Mouse (Mus musculus) midbrain, embryonic 11.5 days (tissue): ENCODE data around the gene Zfp811. TPM values are rescaled to one million over a fixed set of nuclear protein-coding genes. Genes with fewer than 3 reads are reported as not detected.

Experiments used
- ATAC-seq: fragments of 200-750 bp; cut with Nextera tagmentation; 2 replicates; pipeline ENCODE4 v1.8.0; 2017; ENCODE audit warnings: moderate TSS enrichment, moderate library complexity; ENCODE audit not compliant: low FRiP score
- DNase-seq: peaks from one replicate; pipeline ENCODE4 v3.0.0; 2015; ENCODE audit warnings: low spot score; ENCODE audit errors: missing footprints
- H3K27ac ChIP-seq: fragments of 300-500 bp; sonication (generic); 2 replicates; pipeline ENCODE4 v1.5.1; 2014; ENCODE audit warnings: low read depth, low read length
- H3K27me3 ChIP-seq: fragments of 300-500 bp; sonication (generic); 2 replicates; pipeline ENCODE4 v1.6.1; 2014; ENCODE audit warnings: mild to moderate bottlenecking, low read length, moderate library complexity, mixed read lengths; ENCODE audit not compliant: control insufficient read depth, insufficient read depth
- H3K36me3 ChIP-seq: fragments of 300-500 bp; sonication (generic); 2 replicates; pipeline ENCODE4 v1.6.1; 2014; ENCODE audit warnings: mild to moderate bottlenecking, low read length, moderate library complexity, mixed read lengths; ENCODE audit not compliant: control insufficient read depth, insufficient read depth
- H3K4me1 ChIP-seq: fragments of 300-500 bp; sonication (generic); 2 replicates; pipeline ENCODE4 v1.6.1; 2014; ENCODE audit warnings: low read length; ENCODE audit not compliant: control insufficient read depth, insufficient read depth
- H3K4me2 ChIP-seq: fragments of 300-500 bp; sonication (generic); 2 replicates; pipeline ENCODE4 v1.6.1; 2014; ENCODE audit warnings: mild to moderate bottlenecking, moderate library complexity
- H3K4me3 ChIP-seq: fragments of 300-500 bp; sonication (generic); 2 replicates; pipeline ENCODE4 v1.5.1; 2014; ENCODE audit warnings: low read depth, low read length
- H3K9ac ChIP-seq: fragments of 300-500 bp; sonication (generic); 2 replicates; pipeline ENCODE4 v1.6.1; 2014; ENCODE audit warnings: low read length
- H3K9me3 ChIP-seq: fragments of 300-500 bp; sonication (generic); 2 replicates; pipeline ENCODE4 v1.6.1; 2016; ENCODE audit warnings: low read length; ENCODE audit not compliant: control insufficient read depth
- WGBS: fragments of 180-500 bp; shearing (Covaris S2); extraction: QIAGEN DNeasy Blood & Tissue Kit; methylation state at CpG from one replicate; pipeline ENCODE4 v1.1.7; 2014; 5-methylcytosine and 5-hydroxymethylcytosine counted together
- polyA plus RNA-seq: library from polyadenylated mRNA; unstranded; fragments of >200 nt; fragmentation: Nextera tagmentation; extraction: Ambion mirVana; gene quantifications from 2 replicates; pipeline ENCODE4 v1.2.1, GENCODE M21; 2014

Zfp811 gene
- polyA plus RNA-seq, 1 experiment from 2014 or later = 38.1 TPM

GRCm38 (mm10) chr17:32814136-32814535 is 4.4 kb upstream of the Zfp811 start:
- Histone ChIP-seq H3K36me3 (peaks cover 5% of the 10 kb centered on the region), H3K27ac (no peak overlapping the region), H3K4me3 (no peak overlapping the region), H3K4me2 (no peak overlapping the region), H3K4me1 (peaks cover 10% of the 10 kb centered on the region), H3K9me3 (no peaks in the 10 kb centered on the region), H3K27me3 (no peaks in the 10 kb centered on the region), H3K9ac (no peak overlapping the region)
- DNase-seq (no peak), ATAC-seq (no peak)
- WGBS = 89% methylated on average over 7 of the region's 7 CpGs

GRCm38 (mm10) chr17:32810648-32811047 is 917 bp upstream of the Zfp811 start:
- peak overlapping the region; percentile 16; the same call in 1 of the 2 replicates for H3K4me2 ChIP-seq
- H3K27ac ChIP-seq = peak overlapping the region; percentile 53
- no peak overlapping the region for H3K9ac ChIP-seq
- no peaks in the 10 kb centered on the region for H3K27me3 ChIP-seq
- H3K9me3 ChIP-seq = no peaks in the 10 kb centered on the region
- peaks cover 21% of the 10 kb centered on the region for H3K4me1 ChIP-seq
- H3K36me3 ChIP-seq = no peaks in the 10 kb centered on the region; the same call in none of the 2 replicates
- H3K4me3 ChIP-seq = no peak overlapping the region
- WGBS = 12% methylated on average over 1 of the region's 1 CpGs
- no peak for DNase-seq
- no peak for ATAC-seq

GRCm38 (mm10) chr17:32808921-32809320 is 810 bp downstream of the Zfp811 start:
- H3K4me3 ChIP-seq = peak overlapping the region; percentile 57
- peak overlapping the region; percentile 49 for H3K4me2 ChIP-seq
- WGBS = 7% methylated on average over 8 of the region's 8 CpGs
- peak; percentile 90 for DNase-seq
- peak overlapping the region; percentile 92 for H3K27ac ChIP-seq
- peak overlapping the region; percentile 83 for H3K9ac ChIP-seq
- H3K9me3 ChIP-seq = no peaks in the 10 kb centered on the region
- peak; percentile 23; the same call in 1 of the 2 replicates for ATAC-seq
- H3K4me1 ChIP-seq = peaks cover 21% of the 10 kb centered on the region
- no peaks in the 10 kb centered on the region; the same call in 1 of the 2 replicates for H3K36me3 ChIP-seq
- no peaks in the 10 kb centered on the region for H3K27me3 ChIP-seq

GRCm38 (mm10) chr17:32789244-32789643 is 20.5 kb downstream of the Zfp811 start:
- ATAC-seq = no peak
- 75% methylated on average over 8 of the region's 8 CpGs for WGBS
- Histone ChIP-seq H3K4me2 (no peak overlapping the region), H3K27ac (no peak overlapping the region), H3K4me1 (peaks cover 13% of the 10 kb centered on the region), H3K4me3 (no peak overlapping the region), H3K9me3 (no peaks in the 10 kb centered on the region), H3K27me3 (no peaks in the 10 kb centered on the region), H3K9ac (no peak overlapping the region), H3K36me3 (peaks cover 2% of the 10 kb centered on the region; the same call in 1 of the 2 replicates)
- peak; percentile 68 for DNase-seq

GRCm38 (mm10) chr17:32788576-32788975 is 21.2 kb downstream of the Zfp811 start:
- ATAC-seq = peak; percentile 10; the same call in 1 of the 2 replicates
- Histone ChIP-seq H3K4me2 (peak overlapping the region; percentile 64), H3K9ac (peak overlapping the region; percentile 94), H3K4me3 (peak overlapping the region; percentile 85), H3K27me3 (no peaks in the 10 kb centered on the region), H3K27ac (no peak overlapping the region), H3K9me3 (no peaks in the 10 kb centered on the region), H3K4me1 (peaks cover 13% of the 10 kb centered on the region), H3K36me3 (peaks cover 7% of the 10 kb centered on the region)
- no peak for DNase-seq
- 13% methylated on average over 9 of the region's 9 CpGs for WGBS

GRCm38 (mm10) chr17:32788094-32788559 is 21.6 kb downstream of the Zfp811 start, which contains the start of gene Zfp871:
TSS of gene Zfp871 (minus strand) at chr17:32788287.
- peak within 1 kb of the TSS; percentile 86 for H3K27ac ChIP-seq
- H3K27me3 ChIP-seq = no peaks in the 10 kb centered on the region
- peaks cover 11% of the 10 kb centered on the region for H3K36me3 ChIP-seq
- peak within 1 kb of the TSS; percentile 64 for H3K4me2 ChIP-seq
- peak within 1 kb of the TSS; percentile 85 for H3K4me3 ChIP-seq
- no peaks in the 10 kb centered on the region; the same call in 1 of the 2 replicates for H3K9me3 ChIP-seq
- WGBS = under 1% methylated on average over 22 of the region's 22 CpGs
- peak; percentile 98 for ATAC-seq
- H3K9ac ChIP-seq = peak within 1 kb of the TSS; percentile 94
- DNase-seq = peak; percentile 96
- H3K4me1 ChIP-seq = peaks cover 13% of the 10 kb centered on the region

- Histone ChIP-seq H3K4me3 (peak overlapping the region; percentile 85), H3K27ac (peak overlapping the region; percentile 86), H3K9ac (peak overlapping the region; percentile 94), H3K27me3 (no peaks in the 10 kb centered on the region), H3K36me3 (peaks cover 13% of the 10 kb centered on the region), H3K4me1 (peaks cover 13% of the 10 kb centered on the region), H3K4me2 (peak overlapping the region; percentile 64), H3K9me3 (no peaks in the 10 kb centered on the region; the same call in 1 of the 2 replicates)
- WGBS = 1% methylated on average over 31 of the region's 31 CpGs
- DNase-seq (no peak), ATAC-seq (peak; percentile 90)
Observed at GRCm38 (mm10) chr17:32787436-32788093, 22.2 kb downstream of the Zfp811 start.

- Histone ChIP-seq H3K4me2 (peak overlapping the region; percentile 64), H3K9me3 (no peaks in the 10 kb centered on the region; the same call in 1 of the 2 replicates), H3K9ac (peak overlapping the region; percentile 94), H3K27ac (no peak overlapping the region), H3K27me3 (no peaks in the 10 kb centered on the region), H3K4me3 (peak overlapping the region; percentile 85), H3K36me3 (peaks cover 13% of the 10 kb centered on the region), H3K4me1 (peaks cover 13% of the 10 kb centered on the region)
- no peak for ATAC-seq
- DNase-seq = peak; percentile 79
- WGBS = 82% methylated on average over 6 of the region's 6 CpGs
Observed at GRCm38 (mm10) chr17:32786944-32787343, 22.8 kb downstream of the Zfp811 start.

- 85% methylated on average over 3 of the region's 3 CpGs for WGBS
- Histone ChIP-seq H3K27ac (no peak overlapping the region), H3K9ac (no peak overlapping the region), H3K9me3 (no peaks in the 10 kb centered on the region; the same call in 1 of the 2 replicates), H3K4me1 (peaks cover 13% of the 10 kb centered on the region), H3K36me3 (peaks cover 15% of the 10 kb centered on the region), H3K4me2 (no peak overlapping the region), H3K4me3 (no peak overlapping the region), H3K27me3 (no peaks in the 10 kb centered on the region)
- no peak for ATAC-seq
- no peak for DNase-seq
Observed at GRCm38 (mm10) chr17:32785656-32786055, 24.1 kb downstream of the Zfp811 start.
